Mouse (Mus musculus): Measurements from ENCODE around the gene Pex26. TPM values are rescaled to one million over a fixed set of nuclear protein-coding genes. Genes with fewer than 3 reads are reported as not detected.

Pex26 gene
- polyA plus RNA-seq, 1 experiment from 2014 or later = 7.6 TPM

- Histone ChIP-seq H3K27ac (replicated peaks; ENCODE audit: low read depth, low read length) (no peak overlapping the region), H3K9ac (ENCODE audit: low read depth, low read length) (no peak overlapping the region), H3K4me2 (ENCODE audit: low read depth, low read length) (no peak overlapping the region), H3K27me3 (replicated peaks; ENCODE audit: control insufficient read depth, insufficient read depth, low read length) (no peaks in the 10 kb centered on the region), H3K4me1 (ENCODE audit: control insufficient read depth, insufficient read depth, low read length) (peaks cover 14% of the 10 kb centered on the region), H3K4me3 (ENCODE audit: low read depth, low read length) (no peak overlapping the region), H3K9me3 (ENCODE audit: control insufficient read depth, low read length) (no peaks in the 10 kb centered on the region), H3K36me3 (ENCODE audit: control insufficient read depth, insufficient read depth, low read length) (no peaks in the 10 kb centered on the region)
- 74% methylated on average over 5 of the region's 5 CpGs for WGBS
- DNase-seq (ENCODE audit: low spot score) (no peak), ATAC-seq (ENCODE audit: low read depth) (no peak)
These were observed 10.0 kb upstream of the Pex26 start for GRCm38 (mm10) chr6:121173471-121173870.

- peaks cover 14% of the 10 kb centered on the region for H3K4me1 ChIP-seq (ENCODE audit: control insufficient read depth, insufficient read depth, low read length)
- 91% methylated on average over 6 of the region's 6 CpGs for WGBS
- ATAC-seq (ENCODE audit: low read depth) = no peak
These were observed 8.7 kb upstream of the Pex26 start for GRCm38 (mm10) chr6:121174761-121175160.

GRCm38 (mm10) chr6:121176011-121176730 lies 7.3 kb upstream of the Pex26 start:
- H3K9ac ChIP-seq (ENCODE audit: low read depth, low read length) = peak overlapping the region; percentile 41; the same call in 1 of the 2 replicates
- no peaks in the 10 kb centered on the region for H3K36me3 ChIP-seq (ENCODE audit: control insufficient read depth, insufficient read depth, low read length)
- peak; percentile 79 for DNase-seq (ENCODE audit: low spot score)
- peak; percentile 87 for ATAC-seq (ENCODE audit: low read depth)
- no peaks in the 10 kb centered on the region for H3K9me3 ChIP-seq (ENCODE audit: control insufficient read depth, low read length)
- H3K4me2 ChIP-seq (ENCODE audit: low read depth, low read length) = peak overlapping the region; percentile 18
- H3K27ac ChIP-seq (replicated peaks; ENCODE audit: low read depth, low read length) = peak overlapping the region; percentile 70
- peaks cover 14% of the 10 kb centered on the region for H3K4me1 ChIP-seq (ENCODE audit: control insufficient read depth, insufficient read depth, low read length)
- peak overlapping the region; percentile 7; the same call in 1 of the 2 replicates for H3K4me3 ChIP-seq (ENCODE audit: low read depth, low read length)
- WGBS = 32% methylated on average over 14 of the region's 14 CpGs
- H3K27me3 ChIP-seq (replicated peaks; ENCODE audit: control insufficient read depth, insufficient read depth, low read length) = no peaks in the 10 kb centered on the region

More at GRCm38 (mm10) chr6:121174761-121175160, 8.7 kb upstream of the Pex26 start:
- no peak overlapping the region for H3K27ac ChIP-seq (replicated peaks; ENCODE audit: low read depth, low read length)
- no peak overlapping the region for H3K4me3 ChIP-seq (ENCODE audit: low read depth, low read length)
- H3K9ac ChIP-seq (ENCODE audit: low read depth, low read length) = no peak overlapping the region
- H3K27me3 ChIP-seq (replicated peaks; ENCODE audit: control insufficient read depth, insufficient read depth, low read length) = no peaks in the 10 kb centered on the region
- H3K4me2 ChIP-seq (ENCODE audit: low read depth, low read length) = no peak overlapping the region
- H3K9me3 ChIP-seq (ENCODE audit: control insufficient read depth, low read length) = no peaks in the 10 kb centered on the region
- no peak for DNase-seq (ENCODE audit: low spot score)
- no peaks in the 10 kb centered on the region for H3K36me3 ChIP-seq (ENCODE audit: control insufficient read depth, insufficient read depth, low read length)

GRCm38 (mm10) chr6:121176731-121177098 lies 6.8 kb upstream of the Pex26 start:
- H3K36me3 ChIP-seq (ENCODE audit: control insufficient read depth, insufficient read depth, low read length) = no peaks in the 10 kb centered on the region
- 0 out of 2 replicates have a peak overlapping the region, but pooled peaks have one; percentile 70 for H3K27ac ChIP-seq (replicated peaks; ENCODE audit: low read depth, low read length)
- WGBS = 83% methylated on average over 4 of the region's 4 CpGs
- no peak for ATAC-seq (ENCODE audit: low read depth)
- H3K4me2 ChIP-seq (ENCODE audit: low read depth, low read length) = peak overlapping the region; percentile 18; the same call in 1 of the 2 replicates
- H3K27me3 ChIP-seq (replicated peaks; ENCODE audit: control insufficient read depth, insufficient read depth, low read length) = no peaks in the 10 kb centered on the region
- H3K9ac ChIP-seq (ENCODE audit: low read depth, low read length) = no peak overlapping the region
- H3K4me3 ChIP-seq (ENCODE audit: low read depth, low read length) = no peak overlapping the region
- H3K9me3 ChIP-seq (ENCODE audit: control insufficient read depth, low read length) = no peaks in the 10 kb centered on the region
- H3K4me1 ChIP-seq (ENCODE audit: control insufficient read depth, insufficient read depth, low read length) = peaks cover 14% of the 10 kb centered on the region
- DNase-seq (ENCODE audit: low spot score) = no peak

- H3K4me1 ChIP-seq (ENCODE audit: control insufficient read depth, insufficient read depth, low read length) = peaks cover 14% of the 10 kb centered on the region
- H3K27me3 ChIP-seq (replicated peaks; ENCODE audit: control insufficient read depth, insufficient read depth, low read length) = no peaks in the 10 kb centered on the region
- no peak for DNase-seq (ENCODE audit: low spot score)
- H3K9ac ChIP-seq (ENCODE audit: low read depth, low read length) = no peak overlapping the region
- H3K9me3 ChIP-seq (ENCODE audit: control insufficient read depth, low read length) = no peaks in the 10 kb centered on the region
- H3K4me2 ChIP-seq (ENCODE audit: low read depth, low read length) = no peak overlapping the region
- no peak for ATAC-seq (ENCODE audit: low read depth)
- 84% methylated on average over 7 of the region's 7 CpGs for WGBS
- H3K27ac ChIP-seq (replicated peaks; ENCODE audit: low read depth, low read length) = no peak overlapping the region
- H3K36me3 ChIP-seq (ENCODE audit: control insufficient read depth, insufficient read depth, low read length) = no peaks in the 10 kb centered on the region
- H3K4me3 ChIP-seq (ENCODE audit: low read depth, low read length) = no peak overlapping the region
These were observed 6.3 kb upstream of the Pex26 start for GRCm38 (mm10) chr6:121177118-121177708.

- ATAC-seq (ENCODE audit: low read depth) = no peak
- no peaks in the 10 kb centered on the region for H3K36me3 ChIP-seq (ENCODE audit: control insufficient read depth, insufficient read depth, low read length)
- H3K4me3 ChIP-seq (ENCODE audit: low read depth, low read length) = no peak overlapping the region
- DNase-seq (ENCODE audit: low spot score) = peak; percentile 69
- peaks cover 14% of the 10 kb centered on the region for H3K4me1 ChIP-seq (ENCODE audit: control insufficient read depth, insufficient read depth, low read length)
- 53% methylated on average over 7 of the region's 7 CpGs for WGBS
- H3K27ac ChIP-seq (replicated peaks; ENCODE audit: low read depth, low read length) = no peak overlapping the region
- no peaks in the 10 kb centered on the region for H3K9me3 ChIP-seq (ENCODE audit: control insufficient read depth, low read length)
- no peak overlapping the region for H3K9ac ChIP-seq (ENCODE audit: low read depth, low read length)
- H3K27me3 ChIP-seq (replicated peaks; ENCODE audit: control insufficient read depth, insufficient read depth, low read length) = no peaks in the 10 kb centered on the region
- H3K4me2 ChIP-seq (ENCODE audit: low read depth, low read length) = no peak overlapping the region
These were observed 4.6 kb upstream of the Pex26 start for GRCm38 (mm10) chr6:121178700-121179358.

- Histone ChIP-seq H3K27ac (replicated peaks; ENCODE audit: low read depth, low read length) (no peak overlapping the region), H3K4me2 (ENCODE audit: low read depth, low read length) (no peak overlapping the region), H3K4me1 (ENCODE audit: control insufficient read depth, insufficient read depth, low read length) (peaks cover 14% of the 10 kb centered on the region), H3K9ac (ENCODE audit: low read depth, low read length) (no peak overlapping the region), H3K9me3 (ENCODE audit: control insufficient read depth, low read length) (no peaks in the 10 kb centered on the region), H3K27me3 (replicated peaks; ENCODE audit: control insufficient read depth, insufficient read depth, low read length) (no peaks in the 10 kb centered on the region), H3K36me3 (ENCODE audit: control insufficient read depth, insufficient read depth, low read length) (no peaks in the 10 kb centered on the region), H3K4me3 (ENCODE audit: low read depth, low read length) (no peak overlapping the region)
- ATAC-seq (ENCODE audit: low read depth) = no peak
- 64% methylated on average over 7 of the region's 7 CpGs for WGBS
- no peak for DNase-seq (ENCODE audit: low spot score)
These were observed 3.6 kb upstream of the Pex26 start for GRCm38 (mm10) chr6:121179846-121180245.

- Histone ChIP-seq H3K36me3 (ENCODE audit: control insufficient read depth, insufficient read depth, low read length) (peaks cover 24% of the 10 kb centered on the region; the same call in 1 of the 2 replicates), H3K9me3 (ENCODE audit: control insufficient read depth, low read length) (no peaks in the 10 kb centered on the region), H3K27ac (replicated peaks; ENCODE audit: low read depth, low read length) (0 out of 2 replicates have a peak overlapping the region, but pooled peaks have one; percentile 90), H3K4me3 (ENCODE audit: low read depth, low read length) (peak overlapping the region; percentile 61), H3K4me1 (ENCODE audit: control insufficient read depth, insufficient read depth, low read length) (peaks cover 6% of the 10 kb centered on the region), H3K9ac (ENCODE audit: low read depth, low read length) (peak overlapping the region; percentile 69), H3K27me3 (replicated peaks; ENCODE audit: control insufficient read depth, insufficient read depth, low read length) (no peaks in the 10 kb centered on the region), H3K4me2 (ENCODE audit: low read depth, low read length) (peak overlapping the region; percentile 86)
- 3% methylated on average over 33 of the region's 35 CpGs for WGBS
- peak; percentile 86 for DNase-seq (ENCODE audit: low spot score)
- peak; percentile 70 for ATAC-seq (ENCODE audit: low read depth)
These were observed 1.0 kb downstream of the Pex26 start for GRCm38 (mm10) chr6:121184198-121185140.
